Mouse (Mus musculus) mesoderm, embryonic 11.5 days (tissue): ENCODE results near the gene Ctrb1.

ENCODE experiments used
- DNase-seq: peaks from one replicate; pipeline ENCODE4 v3.0.0-alpha.2; 2012; ENCODE audit warnings: low read depth, low spot score

Ctrb1 gene

DNA sequence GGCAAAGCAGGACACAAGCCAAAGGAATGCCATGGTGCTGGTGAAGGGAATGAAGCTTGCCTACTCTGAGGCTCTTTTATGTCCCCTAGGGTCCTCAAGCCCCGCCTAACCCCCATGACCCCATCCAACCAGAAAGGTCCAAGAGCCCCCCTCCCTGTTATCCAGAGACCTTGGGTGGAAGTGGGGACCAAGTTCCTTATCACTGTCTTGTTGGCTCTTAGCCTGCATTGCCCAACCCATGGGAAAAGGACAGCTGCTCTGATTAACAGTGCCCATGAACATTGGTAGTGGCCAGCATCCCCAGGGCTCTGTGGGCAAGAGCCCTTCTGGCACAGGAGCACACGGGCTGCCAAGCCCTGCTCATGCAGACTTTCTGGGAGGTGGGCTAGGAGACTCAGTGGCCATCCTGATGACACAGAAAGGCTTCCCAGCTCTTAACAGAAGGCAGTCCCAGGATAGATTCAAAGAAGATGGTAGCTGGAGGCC, at the start of gene Ctrb1:
TSS of gene Ctrb1 (minus strand) at position 51 of the 486 bp plus-strand sequence.
- no peak for DNase-seq

GRCm38 (mm10) chr8:111740301-111740711, 49.5 kb upstream of the Ctrb1 start:
- no peak for DNase-seq

DNA sequence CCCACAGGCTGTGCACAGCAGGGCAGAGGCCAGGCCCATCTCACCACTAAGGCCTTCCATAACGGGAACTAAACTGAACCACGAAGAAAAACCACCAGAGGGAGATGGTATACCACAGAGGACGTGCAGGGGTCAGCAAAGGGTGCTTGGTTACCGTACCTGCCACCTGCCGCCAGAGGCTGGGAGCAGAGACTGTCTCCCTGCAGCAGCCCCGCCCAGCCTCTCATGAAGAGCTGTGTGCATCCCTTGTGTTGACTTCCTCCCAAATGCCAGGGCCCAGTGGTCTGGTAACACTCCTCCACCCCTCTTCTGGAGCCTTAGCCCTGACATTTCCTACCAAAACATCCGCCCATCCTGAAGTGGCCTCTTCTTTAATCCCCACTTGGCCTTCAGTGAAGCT, 48.8 kb upstream of the Ctrb1 start:
- DNase-seq: no peak

GRCm38 (mm10) chr8:111738867-111739266, 48.1 kb upstream of the Ctrb1 start:
- DNase-seq: no peak

GRCm38 (mm10) chr8:111736321-111736720, 45.5 kb upstream of the Ctrb1 start:
- no peak for DNase-seq

DNA sequence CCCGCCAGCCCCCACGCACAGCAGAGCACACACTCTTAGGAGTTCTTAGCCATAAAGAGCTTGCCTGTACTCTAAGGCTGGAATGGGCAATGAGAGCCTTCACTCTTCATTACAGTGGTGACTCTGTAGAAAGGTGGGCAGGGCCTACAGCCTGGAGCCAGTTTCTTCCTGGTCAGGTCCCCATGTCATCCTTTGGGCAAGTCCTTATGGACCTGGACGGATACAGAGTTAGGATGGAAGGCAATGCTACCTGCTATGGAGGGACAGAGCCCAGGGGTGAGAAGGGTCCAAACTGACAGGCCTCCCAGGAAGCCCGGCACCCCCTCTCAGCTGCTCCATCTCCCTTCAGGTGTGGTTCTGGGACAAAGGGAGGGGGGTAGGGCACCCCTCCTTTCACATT, 45.0 kb upstream of the Ctrb1 start:
- no peak for DNase-seq

DNA sequence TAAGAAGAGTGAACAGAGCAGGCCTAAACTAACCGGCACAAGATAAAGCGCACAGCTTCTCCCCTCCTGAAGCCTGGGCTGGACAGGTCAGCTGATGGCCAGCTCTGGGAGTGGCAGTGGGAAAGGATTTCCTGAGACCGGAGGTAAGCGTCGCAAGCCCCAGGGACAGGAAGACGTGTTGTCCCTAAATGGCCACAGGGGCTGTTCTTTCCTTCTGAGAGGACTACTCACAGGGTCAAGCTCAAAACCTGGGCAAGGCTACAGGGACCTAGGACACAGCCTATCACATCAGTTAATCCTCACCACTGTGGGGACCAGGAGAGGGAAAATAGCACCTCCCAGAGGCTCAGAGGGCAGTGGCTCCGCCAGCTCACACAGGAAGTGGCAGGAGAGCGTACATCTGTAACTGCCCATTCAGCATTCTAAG, 44.5 kb upstream of the Ctrb1 start:
- DNase-seq: no peak

- DNase-seq: no peak
Observed at GRCm38 (mm10) chr8:111734244-111734960, 43.6 kb upstream of the Ctrb1 start.

GRCm38 (mm10) chr8:111733581-111734243, 42.9 kb upstream of the Ctrb1 start:
- DNase-seq: peak; percentile 82

DNA sequence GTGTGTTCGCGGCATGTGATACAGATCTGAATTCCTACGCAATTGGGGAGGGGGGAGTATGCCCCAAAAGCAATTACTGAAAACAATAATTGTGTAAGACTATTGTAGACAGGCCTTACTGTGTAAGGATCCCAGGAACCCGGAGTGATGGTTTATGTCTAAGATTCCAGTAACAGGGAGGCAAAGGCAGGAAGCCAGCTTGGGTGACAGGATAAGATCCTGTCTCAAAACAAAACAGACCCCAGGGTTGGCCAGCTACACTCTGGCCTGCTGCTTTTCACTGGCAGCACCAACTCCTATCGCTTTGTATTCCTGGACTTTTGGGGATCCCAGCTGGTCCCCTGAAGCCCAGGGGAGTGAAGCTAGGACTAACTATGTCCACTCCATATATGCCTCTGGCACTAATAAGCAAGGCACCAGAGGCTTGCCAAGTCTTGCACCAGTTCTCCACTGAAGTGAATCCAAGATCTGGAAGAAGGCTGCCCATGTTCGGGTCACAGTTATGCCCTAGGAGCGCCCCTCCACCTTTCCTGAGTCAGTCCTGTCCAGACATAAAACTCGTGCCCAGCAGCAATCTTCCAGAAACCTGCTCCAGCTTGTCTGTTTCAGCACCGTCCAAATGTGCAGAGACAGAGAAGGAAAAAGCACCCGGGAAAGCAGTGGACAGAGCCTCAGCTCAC, 41.7 kb upstream of the Ctrb1 start:
- no peak for DNase-seq

- DNase-seq: peak; percentile 95
Observed at GRCm38 (mm10) chr8:111732004-111732403, 41.2 kb upstream of the Ctrb1 start.

DNA sequence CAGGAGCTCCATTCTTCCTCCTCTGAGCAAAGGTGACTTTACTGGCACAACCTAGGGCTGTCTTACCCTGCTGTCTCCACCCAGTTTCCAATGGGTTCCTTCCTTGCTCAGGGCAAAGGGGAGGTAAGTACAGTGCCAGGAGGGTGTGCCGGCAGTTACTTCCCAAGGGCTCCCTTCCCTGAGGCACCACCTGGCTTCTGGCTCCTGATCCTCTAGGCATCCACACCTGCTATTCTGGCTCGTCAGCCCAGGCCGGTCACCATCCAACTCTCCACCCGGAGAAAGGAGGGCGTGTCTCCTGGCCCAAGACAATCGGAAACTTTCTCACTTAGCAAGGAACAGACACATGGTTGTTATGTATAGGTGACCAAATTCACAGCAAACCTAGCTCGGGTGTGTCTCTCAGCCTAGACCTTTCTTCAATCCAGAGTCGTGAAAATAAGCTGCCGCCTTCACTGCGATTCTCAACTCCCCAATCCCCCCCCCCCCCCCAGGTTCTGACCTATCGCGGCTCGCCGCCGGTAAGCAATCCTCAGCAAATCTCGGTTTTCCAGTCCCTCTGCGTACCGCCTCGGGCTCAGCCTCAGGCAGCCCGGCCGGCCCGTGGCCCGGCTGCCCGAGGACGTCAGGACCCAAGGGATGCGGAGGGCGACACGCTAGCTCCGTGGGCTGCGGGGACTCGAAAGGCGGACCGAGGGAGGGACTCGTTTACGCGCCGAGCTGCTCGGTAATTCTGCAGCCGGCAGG, 40.6 kb upstream of the Ctrb1 start:
- no peak for DNase-seq

GRCm38 (mm10) chr8:111729233-111730170, 38.7 kb upstream of the Ctrb1 start:
- no peak for DNase-seq

- DNase-seq: no peak
Observed at GRCm38 (mm10) chr8:111728481-111728880, 37.7 kb upstream of the Ctrb1 start.

- DNase-seq: no peak
Observed at GRCm38 (mm10) chr8:111727553-111727952, 36.7 kb upstream of the Ctrb1 start.

DNA sequence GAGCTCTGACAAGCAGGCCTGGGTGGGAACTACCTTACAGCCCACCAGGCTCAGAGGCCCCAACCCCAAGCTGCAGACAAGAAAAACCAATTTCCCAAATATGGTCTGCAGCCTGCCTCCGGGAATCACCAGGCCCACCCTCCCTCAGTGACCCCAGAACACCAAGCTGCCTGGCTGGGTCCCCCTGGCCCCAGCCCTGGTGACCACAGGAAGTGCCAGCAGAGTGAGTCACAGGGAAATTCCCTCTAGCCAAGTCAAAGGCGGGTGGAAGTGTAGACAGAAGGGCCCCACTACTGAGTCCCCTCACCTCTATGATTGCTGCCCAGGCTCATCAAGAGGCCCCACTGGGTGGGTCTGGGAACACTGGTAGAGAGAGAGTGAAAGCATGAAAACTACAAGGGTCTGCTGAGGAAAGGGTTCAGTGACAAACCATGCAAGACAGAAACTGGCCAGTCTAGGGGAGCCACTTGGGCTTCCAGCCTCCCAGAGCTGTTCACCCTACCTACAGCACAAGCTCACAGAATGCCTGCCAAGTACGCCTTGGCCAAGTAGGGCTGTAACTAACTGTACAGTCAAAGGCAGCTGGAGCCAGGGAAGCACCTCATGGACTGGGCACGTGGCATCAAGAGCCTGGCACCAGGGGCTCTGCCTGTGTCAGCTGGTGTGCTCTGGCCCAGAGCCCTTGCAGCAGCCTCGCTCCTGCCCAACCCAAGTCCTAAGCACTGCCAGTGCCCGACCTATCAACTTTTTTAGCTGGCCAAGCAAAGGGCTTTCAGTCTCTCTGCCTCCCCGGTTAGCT, 35.5 kb upstream of the Ctrb1 start:
- DNase-seq: no peak

DNA sequence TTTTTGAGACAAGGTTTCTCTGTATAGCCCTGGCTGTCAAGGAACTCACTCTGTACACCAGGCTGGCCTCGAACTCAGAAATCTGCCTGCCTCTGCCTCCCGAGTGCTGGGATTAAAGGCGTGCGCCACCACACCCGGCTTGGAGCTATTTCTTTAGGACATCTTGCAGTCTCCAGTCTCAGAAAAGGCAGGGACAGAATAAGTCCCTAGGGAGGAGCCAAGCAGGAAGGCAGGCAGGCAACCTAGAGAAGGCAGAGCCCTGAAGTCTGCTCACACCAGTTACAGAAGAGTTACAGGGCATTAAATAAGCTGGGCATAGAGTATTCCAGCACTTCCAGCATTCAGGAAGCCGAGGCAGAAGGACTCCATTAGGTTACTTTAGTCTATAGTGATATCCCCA, 34.5 kb upstream of the Ctrb1 start:
- DNase-seq: no peak

DNA sequence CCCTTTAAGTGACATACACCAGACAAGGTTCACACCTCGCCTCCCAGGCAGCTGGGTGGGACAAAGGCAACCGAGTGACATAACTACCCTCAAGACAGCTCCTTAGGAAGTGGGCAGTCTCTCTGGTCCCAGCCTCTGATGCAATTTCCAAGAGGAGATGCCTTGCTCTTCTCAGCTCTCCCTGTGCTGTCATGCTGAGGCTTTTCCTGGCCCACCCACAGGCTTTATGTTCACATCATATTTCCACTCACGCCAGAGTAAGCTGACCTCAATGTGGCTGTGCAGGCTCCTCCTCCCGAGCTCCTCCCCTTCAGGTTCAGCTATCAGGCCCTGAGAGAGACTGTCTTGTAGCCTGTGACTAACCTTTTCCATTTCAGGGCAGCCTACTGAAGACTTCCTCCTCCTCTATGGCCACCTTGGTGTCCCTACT, 29.3 kb upstream of the Ctrb1 start:
- DNase-seq: no peak

GRCm38 (mm10) chr8:111718937-111719336, 28.1 kb upstream of the Ctrb1 start:
- DNase-seq: no peak

DNA sequence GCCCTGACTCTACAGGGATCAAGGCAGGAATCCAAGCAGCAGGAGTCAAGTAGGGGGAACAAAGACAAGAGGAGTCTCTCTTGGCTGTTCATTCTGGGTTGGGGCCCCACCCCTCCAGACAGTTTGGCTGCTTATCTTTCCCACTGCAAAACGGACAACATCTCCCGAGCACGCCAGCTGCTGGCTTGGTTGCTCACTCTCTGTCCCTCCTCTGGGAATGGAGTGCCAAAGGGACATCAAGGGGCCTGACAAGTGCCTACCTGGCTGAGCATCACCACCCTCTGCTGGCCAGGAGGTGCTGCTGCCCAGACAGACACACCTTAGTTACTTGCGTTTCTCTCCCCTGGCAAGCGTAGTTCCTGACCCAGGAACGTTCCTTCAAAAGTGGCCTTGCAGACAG, 27.1 kb upstream of the Ctrb1 start:
- DNase-seq: no peak
